Mouse (Mus musculus) cerebellum, postnatal 4 days (tissue): ENCODE measurements around the gene Hbq1a.

Experiments used
- DNase-seq, 2 experiments: peaks; one replicate each; pipeline ENCODE4 v3.0.0; 2022; ENCODE audit warnings: low spot score in 2 of 2, mixed read lengths in 1 of 2

The Hbq1a gene

GRCm38 (mm10) chr11:32331075-32331474 lies 31.2 kb downstream of the Hbq1a start:
- DNase-seq: no peak

GRCm38 (mm10) chr11:32331861-32332260 lies 32.0 kb downstream of the Hbq1a start:
- DNase-seq: no peak

GRCm38 (mm10) chr11:32333235-32333634 lies 33.4 kb downstream of the Hbq1a start:
- no peak for DNase-seq

- no peak for DNase-seq
Observed at GRCm38 (mm10) chr11:32336435-32336907, 36.6 kb downstream of the Hbq1a start.

GRCm38 (mm10) chr11:32339131-32339531 lies 39.3 kb downstream of the Hbq1a start:
- no peak for DNase-seq

- peak in 1 of 2 experiments; percentile 56 for DNase-seq
Observed at GRCm38 (mm10) chr11:32340476-32341473, 40.9 kb downstream of the Hbq1a start.

GRCm38 (mm10) chr11:32342770-32343191 lies 42.9 kb downstream of the Hbq1a start:
- DNase-seq: peak in 1 of 2 experiments; percentile 52

GRCm38 (mm10) chr11:32343350-32343749 lies 43.5 kb downstream of the Hbq1a start:
- no peak for DNase-seq

GRCm38 (mm10) chr11:32345504-32346297 lies 45.8 kb downstream of the Hbq1a start:
- DNase-seq: no peak

GRCm38 (mm10) chr11:32347264-32347606 lies 47.4 kb downstream of the Hbq1a start:
- DNase-seq: no peak

- peak in 1 of 2 experiments; percentile 69 for DNase-seq
Observed at GRCm38 (mm10) chr11:32347607-32348432, 48.0 kb downstream of the Hbq1a start, which contains the start of gene Sh3pxd2b. Gene Sh3pxd2b, plus strand, starts transcription at chr11:32347820.

GRCm38 (mm10) chr11:32348433-32349283 lies 48.8 kb downstream of the Hbq1a start:
- no peak for DNase-seq

- DNase-seq: no peak
Observed at GRCm38 (mm10) chr11:32349284-32349953, 49.5 kb downstream of the Hbq1a start.
